Mouse (Mus musculus): ENCODE results near the gene Fbxo8.

Fbxo8 gene

GRCm38 (mm10) chr8:56611736-56612135 is 60.8 kb downstream of the Fbxo8 start:
- in situ Hi-C loops (cut with MseI, MboI) = no loop called here

- in situ Hi-C loops (cut with MseI, MboI) = no loop called here
Measured at GRCm38 (mm10) chr8:56614235-56614634, 63.3 kb downstream of the Fbxo8 start.

GRCm38 (mm10) chr8:56615005-56615404 is 64.1 kb downstream of the Fbxo8 start:
- in situ Hi-C loops (cut with MseI, MboI) = no loop called here

- in situ Hi-C loops (cut with MseI, MboI) = no loop called here
Measured at GRCm38 (mm10) chr8:56616260-56616659, 65.4 kb downstream of the Fbxo8 start.

- in situ Hi-C loops (cut with MseI, MboI) = no loop called here
Measured at GRCm38 (mm10) chr8:56617271-56617670, 66.4 kb downstream of the Fbxo8 start.

- in situ Hi-C loops (cut with MseI, MboI) = no loop called here
Measured at GRCm38 (mm10) chr8:56619056-56619455, 68.2 kb downstream of the Fbxo8 start.

- in situ Hi-C loops (cut with MseI, MboI) = no loop called here
Measured at GRCm38 (mm10) chr8:56619571-56619970, 68.7 kb downstream of the Fbxo8 start.

- in situ Hi-C loops (cut with MseI, MboI) = no loop called here
Measured at GRCm38 (mm10) chr8:56620691-56621090, 69.8 kb downstream of the Fbxo8 start.

GRCm38 (mm10) chr8:56621093-56621492 is 70.2 kb downstream of the Fbxo8 start:
- in situ Hi-C loops (cut with MseI, MboI) = no loop called here

- in situ Hi-C loops (cut with MseI, MboI) = no loop called here
Measured at GRCm38 (mm10) chr8:56622470-56623024, 71.7 kb downstream of the Fbxo8 start.

- in situ Hi-C loops (cut with MseI, MboI) = no loop called here
Measured at GRCm38 (mm10) chr8:56623346-56623745, 72.5 kb downstream of the Fbxo8 start.

GRCm38 (mm10) chr8:56629160-56629559 is 78.3 kb downstream of the Fbxo8 start:
- in situ Hi-C loops (cut with MseI, MboI) = no loop called here

GRCm38 (mm10) chr8:56639277-56639676 is 88.4 kb downstream of the Fbxo8 start:
- in situ Hi-C loops (cut with MseI, MboI) = no loop called here

Data from mouse trophoblast stem cell (cell line).